Mouse (Mus musculus) limb, embryonic 15.5 days (tissue): ENCODE measurements at regions not wholly inside any gene's neighbourhood (a gene's known extent, or its start where the extent isn't known, plus 50 kb on each side); places are given as distances from the start of the nearest gene placed in this dataset.

Experiments
- ATAC-seq: fragments of 200-750 bp; cut with Nextera tagmentation; 2 replicates; pipeline ENCODE4 v1.8.0; 2017; ENCODE audit warnings: low read depth, moderate TSS enrichment; ENCODE audit not compliant: insufficient number of reproducible peaks, low FRiP score, low TSS enrichment
- H3K27ac ChIP-seq: fragments of 300-500 bp; sonication (generic); 2 replicates; pipeline ENCODE4 v1.5.1; 2015; ENCODE audit warnings: moderate library complexity, mild to moderate bottlenecking, inconsistent platforms
- H3K27me3 ChIP-seq: fragments of 300-500 bp; sonication (generic); 2 replicates; pipeline ENCODE4 v1.6.1; 2015; ENCODE audit warnings: inconsistent platforms
- H3K36me3 ChIP-seq: fragments of 300-500 bp; sonication (generic); 2 replicates; pipeline ENCODE4 v1.6.1; 2015; ENCODE audit warnings: inconsistent platforms
- H3K4me1 ChIP-seq: fragments of 300-500 bp; sonication (generic); 2 replicates; pipeline ENCODE4 v1.6.1; 2015; ENCODE audit warnings: inconsistent platforms
- H3K4me2 ChIP-seq: fragments of 300-500 bp; sonication (generic); 2 replicates; pipeline ENCODE4 v1.6.1; 2015; ENCODE audit warnings: mild to moderate bottlenecking, inconsistent platforms
- H3K4me3 ChIP-seq: fragments of 300-500 bp; sonication (generic); 2 replicates; pipeline ENCODE4 v1.5.1; 2015; ENCODE audit warnings: mild to moderate bottlenecking, inconsistent platforms
- H3K9ac ChIP-seq: fragments of 300-500 bp; sonication (generic); 2 replicates; pipeline ENCODE4 v1.6.1; 2015; ENCODE audit warnings: inconsistent platforms
- H3K9me3 ChIP-seq: fragments of 300-500 bp; sonication (generic); 2 replicates; pipeline ENCODE4 v1.6.1; 2016; ENCODE audit warnings: inconsistent platforms
- WGBS: fragments of 180-500 bp; shearing (Covaris S2); methylation state at CpG from one replicate; pipeline ENCODE4 v1.1.7; 2015; 5-methylcytosine and 5-hydroxymethylcytosine counted together

DNA sequence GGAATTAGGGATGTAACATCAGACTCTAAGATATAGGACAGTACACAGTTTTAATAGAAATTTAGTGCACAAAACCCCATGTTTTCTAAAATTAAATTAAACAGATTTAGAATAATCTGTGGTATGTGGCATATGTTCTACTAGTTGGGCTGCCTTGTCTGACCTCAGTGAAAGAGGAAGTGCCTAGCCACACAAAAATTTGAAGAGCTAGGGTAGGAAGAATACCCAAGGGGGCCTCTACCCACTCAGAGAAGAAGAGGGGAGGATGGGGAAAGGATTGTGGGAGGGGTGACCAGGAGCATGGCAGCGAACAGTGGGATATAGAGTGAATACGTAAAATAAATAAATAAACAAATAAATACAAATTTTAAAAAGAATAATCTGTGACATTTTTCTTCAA is 168.2 kb upstream of the Gm11114 start:
- H3K27ac ChIP-seq = no peak overlapping the region
- no peak overlapping the region for H3K4me2 ChIP-seq
- H3K4me3 ChIP-seq = no peak overlapping the region
- H3K9me3 ChIP-seq = no peaks in the 10 kb centered on the region
- no peaks in the 10 kb centered on the region for H3K36me3 ChIP-seq
- no peak overlapping the region for H3K9ac ChIP-seq
- H3K4me1 ChIP-seq = no peaks in the 10 kb centered on the region
- no peaks in the 10 kb centered on the region for H3K27me3 ChIP-seq
- WGBS = 92% methylated on average over 2 of the region's 2 CpGs
- ATAC-seq = no peak

DNA sequence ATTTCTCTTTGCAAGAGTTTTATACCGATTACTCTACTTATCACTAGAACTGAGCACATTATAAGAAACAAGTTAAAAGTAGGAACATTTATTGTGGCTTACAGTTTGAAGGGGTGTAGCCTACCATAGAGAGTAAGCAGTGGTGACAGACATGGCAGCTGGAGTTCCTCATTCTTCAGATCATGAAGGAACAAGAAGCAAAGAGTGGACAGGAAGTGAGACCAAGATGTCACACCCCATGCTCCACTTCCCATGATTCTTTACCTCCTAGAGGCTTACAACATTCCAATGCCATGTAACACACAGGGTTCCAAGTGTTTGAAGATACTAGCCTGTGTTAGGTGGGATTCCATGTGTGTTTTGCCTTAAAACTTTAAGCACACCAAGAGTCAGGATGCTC is 146.9 kb upstream of the Gm11114 start:
- no peaks in the 10 kb centered on the region for H3K9me3 ChIP-seq
- H3K27ac ChIP-seq = no peak overlapping the region
- H3K4me2 ChIP-seq = no peak overlapping the region
- ATAC-seq = no peak
- H3K9ac ChIP-seq = no peak overlapping the region
- no peaks in the 10 kb centered on the region for H3K36me3 ChIP-seq
- H3K4me1 ChIP-seq = no peaks in the 10 kb centered on the region
- 96% methylated on average over 1 of the region's 1 CpGs for WGBS
- no peak overlapping the region for H3K4me3 ChIP-seq
- no peaks in the 10 kb centered on the region for H3K27me3 ChIP-seq

GRCm38 (mm10) chr9:85167243-85167642 is 145.3 kb upstream of the Gm11114 start:
- Histone ChIP-seq H3K27me3 (no peaks in the 10 kb centered on the region), H3K36me3 (no peaks in the 10 kb centered on the region), H3K9ac (no peak overlapping the region), H3K9me3 (no peaks in the 10 kb centered on the region), H3K4me3 (no peak overlapping the region), H3K27ac (no peak overlapping the region), H3K4me2 (no peak overlapping the region), H3K4me1 (no peaks in the 10 kb centered on the region)
- no peak for ATAC-seq

DNA sequence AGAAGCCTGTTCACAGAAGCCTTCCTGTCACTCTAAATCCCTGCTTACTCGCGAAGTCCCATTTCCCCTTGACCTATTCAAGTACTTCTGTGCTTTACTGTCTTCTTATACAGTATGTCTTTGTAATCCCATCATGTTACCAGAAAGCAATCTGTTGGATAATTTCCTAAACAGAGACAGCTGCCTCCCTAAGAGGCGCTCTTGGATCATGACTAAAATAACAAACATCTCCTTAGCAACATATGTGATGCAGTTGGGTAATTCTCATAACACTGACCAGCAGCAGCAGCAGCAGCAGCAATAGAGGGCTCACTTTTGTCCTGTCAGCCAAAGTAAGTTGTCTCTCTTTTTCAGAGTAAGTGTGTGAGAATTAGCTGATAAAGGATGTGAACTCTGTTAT is 138.1 kb upstream of the Gm11114 start:
- Histone ChIP-seq H3K4me1 (no peaks in the 10 kb centered on the region), H3K27me3 (no peaks in the 10 kb centered on the region), H3K9ac (no peak overlapping the region), H3K9me3 (no peaks in the 10 kb centered on the region), H3K4me3 (no peak overlapping the region), H3K36me3 (no peaks in the 10 kb centered on the region), H3K27ac (no peak overlapping the region), H3K4me2 (no peak overlapping the region)
- ATAC-seq = no peak
- 76% methylated on average over 3 of the region's 3 CpGs for WGBS

GRCm38 (mm10) chr9:85201202-85201601 is 111.4 kb upstream of the Gm11114 start:
- Histone ChIP-seq H3K27ac (no peak overlapping the region), H3K36me3 (no peaks in the 10 kb centered on the region), H3K9ac (no peak overlapping the region), H3K4me3 (no peak overlapping the region), H3K4me2 (no peak overlapping the region), H3K4me1 (no peaks in the 10 kb centered on the region), H3K27me3 (no peaks in the 10 kb centered on the region), H3K9me3 (no peaks in the 10 kb centered on the region)
- ATAC-seq = no peak
- 79% methylated on average over 3 of the region's 3 CpGs for WGBS

DNA sequence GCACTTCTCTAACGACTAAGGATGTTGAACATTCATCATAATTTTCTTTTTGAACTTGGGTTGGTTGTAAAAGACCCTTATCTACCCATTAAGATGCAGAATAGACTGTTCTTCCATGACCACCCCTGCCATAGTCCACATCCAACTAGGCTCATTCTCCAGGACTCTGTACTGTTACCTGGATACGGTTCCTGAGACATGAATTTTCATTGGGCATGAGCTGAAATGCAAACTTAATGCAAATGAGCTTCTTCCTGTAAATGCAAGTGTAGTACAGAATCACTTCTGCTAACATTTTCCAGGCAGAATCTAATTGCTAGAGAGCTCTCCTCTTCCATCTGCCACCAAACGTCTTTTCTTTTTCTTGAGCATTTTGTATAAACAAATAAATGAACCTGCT is 87.7 kb upstream of the Gm11114 start:
- no peak for ATAC-seq
- H3K4me2 ChIP-seq = no peak overlapping the region
- no peaks in the 10 kb centered on the region for H3K27me3 ChIP-seq
- no peaks in the 10 kb centered on the region for H3K36me3 ChIP-seq
- H3K4me3 ChIP-seq = no peak overlapping the region
- H3K4me1 ChIP-seq = no peaks in the 10 kb centered on the region
- 70% methylated on average over 3 of the region's 3 CpGs for WGBS
- no peak overlapping the region for H3K27ac ChIP-seq
- no peaks in the 10 kb centered on the region for H3K9me3 ChIP-seq
- H3K9ac ChIP-seq = no peak overlapping the region
